Mouse (Mus musculus) liver, embryonic 11.5 days (tissue): ENCODE measurements around the gene Hspb1. TPM values are rescaled to one million over a fixed set of nuclear protein-coding genes. Genes with fewer than 3 reads are reported as not detected.

Source experiments
- ATAC-seq: fragments of 200-750 bp; cut with Nextera tagmentation; replicated peaks from 2 replicates; pipeline ENCODE4 v1.8.0; 2017; ENCODE audit warnings: moderate number of reproducible peaks, mild to moderate bottlenecking, moderate TSS enrichment, moderate library complexity; ENCODE audit not compliant: low FRiP score
- DNase-seq: peaks from one replicate; pipeline ENCODE4 v3.0.0-alpha.2; 2017; ENCODE audit warnings: low spot score
- H3K27ac ChIP-seq: fragments of 300-500 bp; sonication (generic); 2 replicates; pipeline ENCODE4 v1.5.1; 2014; ENCODE audit warnings: mild to moderate bottlenecking, low read depth, low read length, control low read depth
- H3K27me3 ChIP-seq: fragments of 300-500 bp; sonication (generic); replicated peaks from 2 replicates; pipeline ENCODE4 v1.6.1; 2014; ENCODE audit warnings: low read length, mixed read lengths; ENCODE audit not compliant: control insufficient read depth, insufficient read depth
- H3K36me3 ChIP-seq: fragments of 300-500 bp; sonication (generic); 2 replicates; pipeline ENCODE4 v1.6.1; 2014; ENCODE audit warnings: mild to moderate bottlenecking, low read length, moderate library complexity, mixed read lengths; ENCODE audit not compliant: control insufficient read depth, insufficient read depth
- H3K4me1 ChIP-seq: fragments of 300-500 bp; sonication (generic); replicated peaks from 2 replicates; pipeline ENCODE4 v1.6.1; 2014; ENCODE audit warnings: low read length, mixed read lengths; ENCODE audit not compliant: control insufficient read depth, insufficient read depth
- H3K4me2 ChIP-seq: fragments of 300-500 bp; sonication (generic); 2 replicates; pipeline ENCODE4 v1.6.1; 2014; ENCODE audit warnings: mild to moderate bottlenecking, control low read depth, moderate library complexity
- H3K4me3 ChIP-seq: fragments of 300-500 bp; sonication (generic); 2 replicates; pipeline ENCODE4 v1.5.1; 2014; ENCODE audit warnings: low read depth, low read length, control low read depth
- H3K9ac ChIP-seq: fragments of 300-500 bp; sonication (generic); 2 replicates; pipeline ENCODE4 v1.6.1; 2014; ENCODE audit warnings: low read depth, low read length, control low read depth
- H3K9me3 ChIP-seq: fragments of 300-500 bp; sonication (generic); 2 replicates; pipeline ENCODE4 v1.6.1; 2016; ENCODE audit warnings: low read length, inconsistent platforms, mixed read lengths; ENCODE audit not compliant: control insufficient read depth
- WGBS: fragments of 180-500 bp; shearing (Covaris S2); extraction: QIAGEN DNeasy Blood & Tissue Kit; methylation state at CpG from one replicate; pipeline ENCODE4 v1.1.7; 2014; 5-methylcytosine and 5-hydroxymethylcytosine counted together
- polyA plus RNA-seq: library from polyadenylated mRNA; unstranded; fragments of >200 nt; fragmentation: Nextera tagmentation; extraction: Ambion mirVana; gene quantifications from 2 replicates; pipeline ENCODE4 v1.2.1, GENCODE M21; 2014

Gene Hspb1
- polyA plus RNA-seq, 1 experiment from 2014 or later = 22.1 TPM

- no peak for ATAC-seq
- Histone ChIP-seq H3K36me3 (no peaks in the 10 kb centered on the region), H3K4me1 (0 out of 2 replicates have a peak, but pooled peaks cover 3% of the 10 kb centered on the region), H3K4me3 (no peak overlapping the region), H3K27me3 (peaks cover 47% of the 10 kb centered on the region), H3K9ac (no peak overlapping the region), H3K4me2 (no peak overlapping the region), H3K27ac (no peak overlapping the region), H3K9me3 (no peaks in the 10 kb centered on the region)
- no peak for DNase-seq
- WGBS = 48% methylated on average over 9 of the region's 9 CpGs
These were observed 14.0 kb upstream of the Hspb1 start for GRCm38 (mm10) chr5:135873753-135874152.

- Histone ChIP-seq H3K27ac (no peak overlapping the region), H3K27me3 (peaks cover 15% of the 10 kb centered on the region), H3K4me1 (0 out of 2 replicates have a peak, but pooled peaks cover 3% of the 10 kb centered on the region), H3K9ac (no peak overlapping the region), H3K9me3 (no peaks in the 10 kb centered on the region), H3K36me3 (no peaks in the 10 kb centered on the region), H3K4me3 (peak overlapping the region; percentile 39; the same call in 1 of the 2 replicates), H3K4me2 (peak overlapping the region; percentile 66)
- 15% methylated on average over 8 of the region's 8 CpGs for WGBS
- DNase-seq (no peak), ATAC-seq (no peak)
These were observed 10.5 kb upstream of the Hspb1 start for GRCm38 (mm10) chr5:135877180-135877579.

GRCm38 (mm10) chr5:135877831-135878231 is 9.9 kb upstream of the Hspb1 start:
- DNase-seq (no peak), ATAC-seq (no peak)
- Histone ChIP-seq H3K4me1 (0 out of 2 replicates have a peak, but pooled peaks cover 3% of the 10 kb centered on the region), H3K27ac (no peak overlapping the region), H3K9me3 (no peaks in the 10 kb centered on the region), H3K36me3 (no peaks in the 10 kb centered on the region), H3K4me3 (peak overlapping the region; percentile 39; the same call in 1 of the 2 replicates), H3K4me2 (peak overlapping the region; percentile 66), H3K9ac (0 out of 2 replicates have a peak overlapping the region, but pooled peaks have one; percentile 30), H3K27me3 (peaks cover 9% of the 10 kb centered on the region)
- 2% methylated on average over 16 of the region's 16 CpGs for WGBS

- H3K9ac ChIP-seq = no peak overlapping the region
- H3K27me3 ChIP-seq = no peaks in the 10 kb centered on the region; the same call in 1 of the 2 replicates
- no peak for ATAC-seq
- 59% methylated on average over 13 of the region's 13 CpGs for WGBS
- DNase-seq = no peak
- no peak overlapping the region for H3K4me2 ChIP-seq
- H3K4me1 ChIP-seq = 0 out of 2 replicates have a peak, but pooled peaks cover 3% of the 10 kb centered on the region
- no peak overlapping the region for H3K27ac ChIP-seq
- H3K9me3 ChIP-seq = no peaks in the 10 kb centered on the region
- no peak overlapping the region for H3K4me3 ChIP-seq
- H3K36me3 ChIP-seq = no peaks in the 10 kb centered on the region
These were observed 8.1 kb upstream of the Hspb1 start for GRCm38 (mm10) chr5:135879449-135880158.

GRCm38 (mm10) chr5:135884641-135885040 is 3.1 kb upstream of the Hspb1 start:
- DNase-seq = no peak
- H3K27ac ChIP-seq = no peak overlapping the region
- H3K36me3 ChIP-seq = no peaks in the 10 kb centered on the region
- no peaks in the 10 kb centered on the region for H3K9me3 ChIP-seq
- peaks cover 23% of the 10 kb centered on the region for H3K27me3 ChIP-seq
- 66% methylated on average over 6 of the region's 6 CpGs for WGBS
- no peak overlapping the region for H3K4me3 ChIP-seq
- no peaks in the 10 kb centered on the region for H3K4me1 ChIP-seq
- no peak overlapping the region for H3K4me2 ChIP-seq
- no peak for ATAC-seq
- H3K9ac ChIP-seq = no peak overlapping the region

GRCm38 (mm10) chr5:135888405-135889215 is 891 bp downstream of the Hspb1 start:
- ATAC-seq = no peak

GRCm38 (mm10) chr5:135890323-135890722 is 2.6 kb downstream of the Hspb1 start:
- WGBS = 48% methylated on average over 4 of the region's 4 CpGs
- H3K4me1 ChIP-seq = no peaks in the 10 kb centered on the region
- DNase-seq = no peak
- H3K4me3 ChIP-seq = no peak overlapping the region
- no peaks in the 10 kb centered on the region for H3K9me3 ChIP-seq
- ATAC-seq = no peak
- no peak overlapping the region for H3K4me2 ChIP-seq
- no peak overlapping the region for H3K9ac ChIP-seq
- no peaks in the 10 kb centered on the region for H3K36me3 ChIP-seq
- H3K27ac ChIP-seq = no peak overlapping the region
- peaks cover 45% of the 10 kb centered on the region for H3K27me3 ChIP-seq

More at GRCm38 (mm10) chr5:135888405-135889215, 891 bp downstream of the Hspb1 start:
- no peaks in the 10 kb centered on the region for H3K4me1 ChIP-seq
- no peaks in the 10 kb centered on the region for H3K36me3 ChIP-seq
- no peak for DNase-seq
- no peaks in the 10 kb centered on the region for H3K9me3 ChIP-seq
- H3K4me3 ChIP-seq = peak overlapping the region; percentile 24
- 7% methylated on average over 30 of the region's 30 CpGs for WGBS
- H3K9ac ChIP-seq = no peak overlapping the region
- H3K27ac ChIP-seq = no peak overlapping the region
- H3K27me3 ChIP-seq = peaks cover 45% of the 10 kb centered on the region
- H3K4me2 ChIP-seq = peak overlapping the region; percentile 46

- peaks cover 45% of the 10 kb centered on the region for H3K27me3 ChIP-seq
- H3K9ac ChIP-seq = no peak overlapping the region
- 53% methylated on average over 3 of the region's 3 CpGs for WGBS
These were observed 3.2 kb downstream of the Hspb1 start for GRCm38 (mm10) chr5:135890920-135891319.

More at GRCm38 (mm10) chr5:135890920-135891319, 3.2 kb downstream of the Hspb1 start:
- H3K27ac ChIP-seq = no peak overlapping the region
- H3K36me3 ChIP-seq = no peaks in the 10 kb centered on the region
- ATAC-seq (no peak), DNase-seq (no peak)
- H3K4me2 ChIP-seq = no peak overlapping the region
- no peaks in the 10 kb centered on the region for H3K9me3 ChIP-seq
- H3K4me1 ChIP-seq = no peaks in the 10 kb centered on the region
- H3K4me3 ChIP-seq = no peak overlapping the region
